Mouse (Mus musculus) thymus, postnatal 14 days (tissue): ENCODE data around the gene Thsd4.

Experiments used
- DNase-seq: peaks from one replicate; pipeline ENCODE4 v3.0.0; 2021

The Thsd4 gene

GRCm38 (mm10) chr9:59930248-59930647, 591.6 kb downstream of the Thsd4 start:
- no peak for DNase-seq
